Mouse (Mus musculus): ENCODE results near the gene Auh. TPM values are rescaled to one million over a fixed set of nuclear protein-coding genes. Genes with fewer than 3 reads are reported as not detected.

Gene Auh
- total and polyA plus RNA-seq, 2 experiments = 33.3 to 49.2 TPM

DNA sequence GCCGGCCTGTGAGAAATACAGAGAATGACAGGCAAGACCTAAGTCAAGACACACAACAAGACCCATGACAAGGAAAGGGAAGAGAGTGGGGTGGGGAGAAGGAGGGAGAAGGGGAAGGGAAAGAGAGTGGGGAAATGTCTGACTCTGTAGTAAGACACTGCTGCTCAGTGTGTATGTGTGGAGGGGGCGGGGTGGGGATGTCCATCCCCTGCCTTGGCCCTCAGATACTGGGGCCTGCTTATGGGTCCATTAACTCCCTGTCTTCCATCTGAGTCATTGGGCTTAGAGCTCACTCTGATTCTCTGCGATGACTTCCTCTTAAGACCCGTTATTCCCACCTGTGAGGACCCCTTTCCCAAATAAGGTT is 45.5 kb downstream of the Auh start:
- no peaks in the 10 kb centered on the region; the same call in 1 of the 2 replicates for H3K36me3 ChIP-seq (ENCODE audit: control insufficient read depth, insufficient read depth, low read length)
- H3K27ac ChIP-seq (replicated peaks; ENCODE audit: insufficient read depth, low read depth, low read length) = no peak overlapping the region
- DNase-seq (ENCODE audit: extremely low read depth, low read depth, low spot score) = no peak
- no peaks in the 10 kb centered on the region for H3K79me2 ChIP-seq (ENCODE audit: control insufficient read depth, insufficient read depth, low read length)
- H3K9ac ChIP-seq (ENCODE audit: low read depth, low read length) = no peak overlapping the region
- H3K27me3 ChIP-seq (ENCODE audit: control insufficient read depth, insufficient read depth, low read length) = no peaks in the 10 kb centered on the region
- H3K4me3 ChIP-seq (ENCODE audit: insufficient read depth, low read depth, low read length) = no peak overlapping the region
- TF ChIP-seq CTCF (IDR thresholded peaks at IDR 0.05; ENCODE audit: low read depth, low read length) (no peak), POLR2A (IDR thresholded peaks at IDR 0.05; ENCODE audit: extremely low read depth, insufficient read depth, low read length) (no peak)
- H3K4me1 ChIP-seq (ENCODE audit: control insufficient read depth, insufficient read depth, low read length) = no peaks in the 10 kb centered on the region
- 98% methylated on average over 4 of the region's 4 CpGs for WGBS

DNA sequence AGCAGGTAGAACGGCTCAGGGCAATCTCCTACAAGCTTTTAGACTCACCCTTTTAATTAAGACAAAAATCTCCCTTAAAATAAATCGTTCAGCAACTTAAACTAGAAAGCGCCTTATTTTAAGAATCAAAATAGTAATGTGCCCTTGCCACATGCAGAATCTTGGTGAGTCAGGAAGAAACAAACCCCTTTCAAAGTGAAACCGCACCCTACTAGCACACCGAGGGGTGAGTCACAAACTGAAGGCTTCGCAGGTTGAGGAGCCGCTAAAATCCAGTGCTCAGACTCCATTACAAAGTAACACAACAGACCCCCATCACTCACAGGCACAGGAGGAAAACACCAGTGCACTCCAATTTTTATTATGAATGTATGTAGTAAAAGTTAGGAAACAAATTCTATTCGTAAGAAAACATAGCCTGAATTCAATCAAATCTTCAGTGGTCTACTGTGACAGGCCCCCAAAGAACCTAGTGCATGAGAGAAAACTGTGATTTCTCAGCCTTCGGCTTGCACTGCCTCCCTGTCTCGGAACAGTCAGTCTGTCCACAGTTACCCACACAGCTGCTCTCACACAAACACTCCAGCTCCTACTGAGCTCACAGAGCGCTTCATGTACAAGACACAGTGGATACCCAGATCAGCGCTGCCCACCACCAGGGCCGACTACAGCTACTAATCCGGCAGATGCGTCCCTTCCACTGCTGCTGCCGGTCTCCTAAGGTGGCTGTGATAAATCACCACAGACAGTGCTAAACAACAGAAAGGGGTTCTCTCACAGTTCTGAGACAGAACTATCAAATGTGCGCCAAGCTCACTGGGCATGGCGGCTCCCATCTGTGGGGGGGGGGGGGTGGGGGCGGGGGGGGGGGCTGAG is 46.2 kb downstream of the Auh start:
- no peaks in the 10 kb centered on the region; the same call in 1 of the 2 replicates for H3K36me3 ChIP-seq (ENCODE audit: control insufficient read depth, insufficient read depth, low read length)
- no peak overlapping the region for H3K4me3 ChIP-seq (ENCODE audit: insufficient read depth, low read depth, low read length)
- no peaks in the 10 kb centered on the region for H3K4me1 ChIP-seq (ENCODE audit: control insufficient read depth, insufficient read depth, low read length)
- 94% methylated on average over 18 of the region's 19 CpGs for WGBS
- H3K27ac ChIP-seq (replicated peaks; ENCODE audit: insufficient read depth, low read depth, low read length) = no peak overlapping the region
- DNase-seq (ENCODE audit: extremely low read depth, low read depth, low spot score) = no peak
- TF ChIP-seq CTCF (IDR thresholded peaks at IDR 0.05; ENCODE audit: low read depth, low read length) (no peak), POLR2A (IDR thresholded peaks at IDR 0.05; ENCODE audit: extremely low read depth, insufficient read depth, low read length) (no peak)
- no peak overlapping the region for H3K9ac ChIP-seq (ENCODE audit: low read depth, low read length)
- H3K27me3 ChIP-seq (ENCODE audit: control insufficient read depth, insufficient read depth, low read length) = no peaks in the 10 kb centered on the region
- H3K79me2 ChIP-seq (ENCODE audit: control insufficient read depth, insufficient read depth, low read length) = no peaks in the 10 kb centered on the region

DNA sequence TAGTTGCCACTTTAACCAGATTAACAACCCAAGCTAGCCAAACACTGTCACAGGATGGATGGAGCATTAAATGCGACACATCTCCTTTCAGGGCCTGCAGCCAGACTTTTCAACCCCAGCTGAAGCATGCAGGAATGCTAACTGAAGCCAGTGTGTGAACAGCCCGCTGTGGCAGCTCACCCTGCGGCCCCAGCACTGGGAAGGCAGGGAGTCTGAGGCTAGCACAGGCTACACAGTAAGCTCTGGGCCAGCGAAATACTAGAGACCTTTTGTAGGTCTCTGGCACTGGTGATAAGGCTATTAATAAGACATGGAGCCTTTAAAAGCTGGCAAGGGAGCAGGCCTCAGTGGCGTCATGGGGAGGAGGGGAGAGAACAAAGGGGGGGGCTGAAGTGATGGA is 49.1 kb downstream of the Auh start:
- Histone ChIP-seq H3K79me2 (ENCODE audit: control insufficient read depth, insufficient read depth, low read length) (no peaks in the 10 kb centered on the region), H3K27me3 (ENCODE audit: control insufficient read depth, insufficient read depth, low read length) (no peaks in the 10 kb centered on the region), H3K9ac (ENCODE audit: low read depth, low read length) (no peak overlapping the region), H3K4me3 (ENCODE audit: insufficient read depth, low read depth, low read length) (no peak overlapping the region), H3K27ac (replicated peaks; ENCODE audit: insufficient read depth, low read depth, low read length) (no peak overlapping the region), H3K4me1 (ENCODE audit: control insufficient read depth, insufficient read depth, low read length) (no peaks in the 10 kb centered on the region), H3K36me3 (ENCODE audit: control insufficient read depth, insufficient read depth, low read length) (no peaks in the 10 kb centered on the region; the same call in 1 of the 2 replicates)
- 95% methylated on average over 5 of the region's 5 CpGs for WGBS
- no peak for TF ChIP-seq CTCF (IDR thresholded peaks at IDR 0.05; ENCODE audit: low read depth, low read length)
- TF ChIP-seq POLR2A (IDR thresholded peaks at IDR 0.05; ENCODE audit: extremely low read depth, insufficient read depth, low read length) = no peak
- no peak for DNase-seq (ENCODE audit: extremely low read depth, low read depth, low spot score)

DNA sequence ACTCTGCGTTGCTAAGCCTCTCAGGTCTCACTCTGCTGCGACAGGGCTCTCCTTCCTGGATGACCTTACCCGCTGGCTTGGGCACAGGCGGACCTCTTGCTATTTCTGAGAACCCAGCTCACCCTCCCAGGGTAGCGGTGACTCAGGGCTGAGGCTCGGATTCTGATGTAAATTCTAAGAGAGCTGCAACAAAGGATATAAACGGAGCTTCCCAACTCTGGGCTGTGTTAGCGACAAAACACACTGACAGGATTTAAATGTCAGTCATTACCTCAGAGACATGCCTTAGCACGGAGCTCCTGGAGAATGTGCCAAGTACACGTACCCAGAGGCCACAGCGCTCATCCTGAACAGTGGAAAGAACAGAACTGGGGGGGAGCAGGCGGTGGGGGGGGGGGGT is 49.6 kb downstream of the Auh start:
- 95% methylated on average over 12 of the region's 12 CpGs for WGBS
- no peaks in the 10 kb centered on the region for H3K79me2 ChIP-seq (ENCODE audit: control insufficient read depth, insufficient read depth, low read length)
- DNase-seq (ENCODE audit: extremely low read depth, low read depth, low spot score) = no peak

DNA sequence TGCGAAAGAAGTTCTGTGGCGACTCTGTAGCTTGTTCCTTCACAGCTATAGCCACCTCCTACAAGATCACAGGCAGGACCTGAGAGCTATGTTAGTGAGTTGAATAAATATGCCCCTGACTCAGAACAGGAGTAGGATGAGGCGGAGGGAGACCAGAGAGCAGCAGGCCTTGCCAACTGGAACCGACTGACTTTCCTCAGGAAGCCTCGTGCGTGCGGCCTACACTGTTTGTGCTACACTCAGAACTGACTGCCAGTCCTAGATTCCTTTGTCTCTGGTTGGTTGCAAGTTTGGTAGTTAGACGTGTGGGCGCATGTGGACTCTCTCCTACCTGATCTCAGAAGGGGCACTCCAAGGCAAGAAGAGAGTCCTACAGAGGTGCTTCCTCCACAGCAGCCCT is 50.2 kb downstream of the Auh start:
- H3K27ac ChIP-seq (replicated peaks; ENCODE audit: insufficient read depth, low read depth, low read length) = no peak overlapping the region
- no peak for DNase-seq (ENCODE audit: extremely low read depth, low read depth, low spot score)
- 95% methylated on average over 9 of the region's 9 CpGs for WGBS
- H3K9ac ChIP-seq (ENCODE audit: low read depth, low read length) = no peak overlapping the region
- H3K4me3 ChIP-seq (ENCODE audit: insufficient read depth, low read depth, low read length) = no peak overlapping the region
- no peaks in the 10 kb centered on the region; the same call in 1 of the 2 replicates for H3K36me3 ChIP-seq (ENCODE audit: control insufficient read depth, insufficient read depth, low read length)
- no peaks in the 10 kb centered on the region for H3K4me1 ChIP-seq (ENCODE audit: control insufficient read depth, insufficient read depth, low read length)
- no peaks in the 10 kb centered on the region for H3K27me3 ChIP-seq (ENCODE audit: control insufficient read depth, insufficient read depth, low read length)
- no peaks in the 10 kb centered on the region for H3K79me2 ChIP-seq (ENCODE audit: control insufficient read depth, insufficient read depth, low read length)
- TF ChIP-seq POLR2A (IDR thresholded peaks at IDR 0.05; ENCODE audit: extremely low read depth, insufficient read depth, low read length) (no peak), CTCF (IDR thresholded peaks at IDR 0.05; ENCODE audit: low read depth, low read length) (no peak)

More for the DNA sequence above, 49.6 kb downstream of the Auh start:
- no peaks in the 10 kb centered on the region; the same call in 1 of the 2 replicates for H3K36me3 ChIP-seq (ENCODE audit: control insufficient read depth, insufficient read depth, low read length)
- TF ChIP-seq POLR2A (IDR thresholded peaks at IDR 0.05; ENCODE audit: extremely low read depth, insufficient read depth, low read length) (no peak), CTCF (IDR thresholded peaks at IDR 0.05; ENCODE audit: low read depth, low read length) (no peak)
- no peaks in the 10 kb centered on the region for H3K27me3 ChIP-seq (ENCODE audit: control insufficient read depth, insufficient read depth, low read length)
- no peak overlapping the region for H3K4me3 ChIP-seq (ENCODE audit: insufficient read depth, low read depth, low read length)
- no peak overlapping the region for H3K27ac ChIP-seq (replicated peaks; ENCODE audit: insufficient read depth, low read depth, low read length)
- no peak overlapping the region for H3K9ac ChIP-seq (ENCODE audit: low read depth, low read length)
- no peaks in the 10 kb centered on the region for H3K4me1 ChIP-seq (ENCODE audit: control insufficient read depth, insufficient read depth, low read length)

DNA sequence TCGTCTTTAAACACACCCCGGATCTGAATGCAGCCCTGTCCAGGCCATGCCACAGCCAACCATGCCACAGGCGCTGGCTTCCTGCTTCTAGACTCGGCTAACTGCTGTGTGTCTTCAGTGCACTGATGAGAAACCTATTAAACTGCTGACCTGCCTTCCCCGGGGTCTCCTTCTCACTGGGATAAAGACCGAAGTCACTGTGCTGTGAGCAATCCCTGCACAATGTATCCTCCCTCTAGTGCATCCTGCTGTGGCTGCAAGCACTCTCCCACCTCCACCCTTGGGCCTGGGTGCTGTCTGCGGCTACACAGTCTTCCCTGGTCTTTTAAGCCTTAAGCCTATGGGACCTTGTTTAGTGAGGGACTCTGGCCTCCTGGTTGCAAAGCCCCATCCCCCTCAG is 50.7 kb downstream of the Auh start:
- Histone ChIP-seq H3K9ac (ENCODE audit: low read depth, low read length) (no peak overlapping the region), H3K27me3 (ENCODE audit: control insufficient read depth, insufficient read depth, low read length) (no peaks in the 10 kb centered on the region), H3K4me3 (ENCODE audit: insufficient read depth, low read depth, low read length) (no peak overlapping the region), H3K27ac (replicated peaks; ENCODE audit: insufficient read depth, low read depth, low read length) (no peak overlapping the region), H3K79me2 (ENCODE audit: control insufficient read depth, insufficient read depth, low read length) (no peaks in the 10 kb centered on the region), H3K4me1 (ENCODE audit: control insufficient read depth, insufficient read depth, low read length) (no peaks in the 10 kb centered on the region), H3K36me3 (ENCODE audit: control insufficient read depth, insufficient read depth, low read length) (no peaks in the 10 kb centered on the region; the same call in 1 of the 2 replicates)
- TF ChIP-seq POLR2A (IDR thresholded peaks at IDR 0.05; ENCODE audit: extremely low read depth, insufficient read depth, low read length) (no peak), CTCF (IDR thresholded peaks at IDR 0.05; ENCODE audit: low read depth, low read length) (no peak)
- no peak for DNase-seq (ENCODE audit: extremely low read depth, low read depth, low spot score)
- 93% methylated on average over 7 of the region's 7 CpGs for WGBS

Measured in liver, adult 2 months (tissue).